Mouse (Mus musculus): ENCODE measurements around the gene Tmem189.
A peak's percentile ranks its signal among the peaks of the same experiment; 100 is the strongest.

Tmem189 gene

DNA sequence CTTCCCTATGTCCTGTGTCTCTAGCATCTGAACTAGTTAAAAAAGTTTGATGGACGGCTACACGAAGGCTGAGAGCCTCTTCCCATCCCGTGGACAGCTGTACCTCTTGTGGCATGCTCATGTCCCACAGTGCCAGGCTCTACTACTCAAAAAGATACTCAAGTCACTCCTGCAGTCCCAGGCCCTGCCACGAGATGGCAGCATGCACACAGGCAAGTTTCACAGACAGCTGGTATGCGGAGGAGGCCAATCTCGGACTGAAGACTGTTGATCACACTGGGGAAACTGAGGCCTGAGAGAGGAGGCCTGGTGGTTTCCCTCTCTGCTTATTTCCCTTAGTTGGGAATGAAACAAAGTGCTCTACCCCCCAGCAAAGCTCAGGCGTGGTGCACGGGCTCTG lies 4.5 kb downstream of the Tmem189 start:
- DNase-seq (ENCODE audit: extremely low spot score, low read depth, low spot score): peak; percentile 85

DNA sequence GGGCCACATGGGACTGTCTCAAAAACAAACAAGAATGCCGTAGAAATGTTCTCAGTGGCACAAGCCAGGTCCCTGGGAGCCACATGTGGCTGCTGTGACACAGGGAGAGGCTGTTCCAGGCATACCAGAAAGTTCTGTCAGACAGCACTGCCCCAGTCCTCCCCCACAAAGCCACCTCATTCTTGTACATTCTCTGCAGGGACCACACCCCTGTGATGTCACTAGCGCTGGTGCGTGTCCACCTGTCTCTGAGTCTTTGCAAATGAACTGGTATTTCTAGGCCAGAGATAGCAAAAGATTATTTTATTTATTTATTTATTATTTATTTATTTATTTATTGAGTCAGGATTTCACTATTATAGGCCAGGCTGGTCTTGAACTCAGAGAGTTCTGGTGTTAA lies 5.9 kb downstream of the Tmem189 start:
- DNase-seq (ENCODE audit: extremely low spot score, low read depth, low spot score): no peak

DNA sequence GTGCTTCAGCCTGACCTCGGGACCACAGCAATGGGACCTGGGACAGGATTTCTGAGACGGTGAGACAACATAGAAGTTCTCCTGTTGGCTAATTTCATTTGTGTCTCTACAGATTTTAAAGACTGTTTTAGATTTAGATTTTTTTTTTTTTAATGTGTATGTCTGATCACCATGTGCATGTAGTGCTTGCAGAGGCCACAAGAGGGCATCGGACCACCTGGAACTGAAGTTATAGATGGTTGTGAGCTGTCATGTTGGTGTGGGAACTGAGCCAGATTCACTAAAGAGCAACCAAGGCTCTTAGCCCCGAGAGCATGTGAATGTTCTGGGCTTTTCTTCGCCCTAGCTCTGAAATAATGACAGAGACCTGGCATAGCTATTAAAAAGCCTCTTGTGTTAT lies 9.0 kb downstream of the Tmem189 start:
- DNase-seq (ENCODE audit: extremely low spot score, low read depth, low spot score): no peak

DNA sequence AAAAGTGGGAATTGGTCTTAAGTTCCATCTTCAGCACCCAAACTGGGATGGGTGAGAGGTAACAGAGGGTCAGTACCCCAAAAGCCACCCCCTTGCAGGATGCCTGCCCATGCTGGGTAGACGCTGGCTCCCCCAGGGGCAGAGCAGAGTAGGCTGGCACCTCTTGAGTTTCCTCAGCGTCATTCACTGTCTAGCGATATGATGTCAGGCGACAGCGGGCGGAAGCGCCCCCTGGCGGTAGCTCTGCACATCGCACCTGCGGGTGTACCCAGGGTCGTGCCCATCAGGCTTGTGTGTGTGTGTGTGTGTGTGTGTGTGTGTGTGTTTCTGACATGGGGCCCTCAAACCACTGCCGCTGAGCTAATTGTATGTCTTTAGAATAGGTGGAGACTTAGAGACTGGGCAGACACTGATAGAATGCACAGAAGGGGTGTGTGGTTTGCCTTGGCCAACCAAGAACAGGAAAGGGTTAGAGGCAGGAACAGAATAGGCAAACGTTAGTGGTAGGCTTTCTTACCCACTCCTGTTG lies 9.7 kb downstream of the Tmem189 start:
- DNase-seq (ENCODE audit: extremely low spot score, low read depth, low spot score): no peak

DNA sequence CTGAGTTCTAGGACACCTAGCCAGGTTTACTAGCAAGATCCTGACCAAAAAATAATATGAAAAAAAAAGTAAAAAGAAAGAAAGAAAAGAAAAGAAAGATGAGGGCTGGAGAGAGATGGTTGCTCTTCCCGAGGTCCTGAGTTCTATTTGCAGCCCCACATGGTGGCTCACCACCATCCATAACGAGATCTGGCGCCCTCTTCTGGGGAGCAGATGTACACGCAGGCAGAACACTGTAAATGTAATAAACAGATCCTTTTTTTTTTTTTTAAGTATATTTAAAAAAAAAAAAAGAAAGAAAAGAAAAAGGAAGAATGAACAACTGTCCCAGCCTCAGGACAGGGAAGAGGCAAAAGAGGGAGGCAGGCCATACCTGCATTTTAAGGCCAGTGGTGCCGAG lies 11.0 kb downstream of the Tmem189 start:
- DNase-seq (ENCODE audit: extremely low spot score, low read depth, low spot score): no peak

DNA sequence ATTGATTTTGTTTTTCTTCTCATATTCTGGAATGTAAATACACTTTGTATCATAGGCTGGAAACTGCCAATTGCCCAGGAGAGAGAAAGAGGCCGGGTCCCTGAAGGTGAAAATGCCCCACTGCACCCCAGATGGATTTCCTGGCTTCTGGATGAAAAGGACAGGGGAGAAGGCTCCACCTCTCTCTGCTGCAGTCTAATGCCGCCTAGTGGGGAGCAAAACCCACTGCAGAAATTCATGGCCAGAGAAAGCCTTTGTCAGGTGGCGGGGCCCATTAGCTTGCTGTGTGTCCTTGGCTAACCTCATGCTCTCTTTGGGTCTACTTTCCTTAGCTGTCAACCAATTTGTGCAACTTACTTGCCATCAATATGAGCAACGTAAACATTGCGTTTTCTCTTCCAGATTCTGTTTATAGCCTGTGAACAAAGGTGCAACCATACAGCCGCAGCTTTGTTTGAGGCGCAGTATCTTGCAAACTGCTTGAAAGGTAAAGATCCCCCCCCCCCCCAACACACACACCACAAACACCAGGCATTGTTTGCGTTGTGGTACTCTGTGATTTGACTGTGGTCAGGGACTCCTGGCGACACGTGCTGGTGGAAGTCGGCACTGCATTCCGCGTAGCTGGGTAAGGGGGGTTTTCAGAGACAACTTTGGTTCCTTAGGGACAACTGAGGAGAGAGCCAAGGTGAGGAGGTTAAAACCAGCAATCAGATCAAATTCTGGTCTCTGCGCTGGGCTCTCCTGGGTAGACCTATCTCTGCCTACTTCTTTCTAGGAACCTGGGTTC lies 14.3 kb downstream of the Tmem189 start:
- DNase-seq (ENCODE audit: extremely low spot score, low read depth, low spot score): no peak

DNA sequence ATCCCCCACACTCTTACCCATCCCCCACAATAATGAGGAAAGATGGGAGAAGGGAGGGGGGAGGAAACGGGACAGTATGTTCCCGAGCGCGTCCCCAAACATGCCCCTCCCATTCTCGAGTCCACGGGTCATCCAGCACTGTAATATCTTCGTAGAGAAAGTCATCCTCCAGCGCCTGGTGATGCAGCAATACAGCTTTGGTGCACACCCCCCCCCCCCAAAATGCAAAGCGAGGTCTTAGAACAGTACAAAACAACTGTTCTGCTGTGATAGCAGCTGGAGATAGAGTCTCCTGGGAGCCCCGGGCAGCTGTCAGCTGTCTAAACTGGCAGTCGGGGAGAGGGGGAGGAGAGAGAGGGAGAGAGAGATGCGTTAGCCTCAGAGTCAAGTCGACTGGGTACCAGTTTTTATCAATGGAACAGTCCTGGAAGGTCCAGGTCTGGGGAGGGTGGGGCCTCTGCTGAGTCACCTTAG lies 17.4 kb downstream of the Tmem189 start:
- DNase-seq (ENCODE audit: extremely low spot score, low read depth, low spot score): no peak

DNA sequence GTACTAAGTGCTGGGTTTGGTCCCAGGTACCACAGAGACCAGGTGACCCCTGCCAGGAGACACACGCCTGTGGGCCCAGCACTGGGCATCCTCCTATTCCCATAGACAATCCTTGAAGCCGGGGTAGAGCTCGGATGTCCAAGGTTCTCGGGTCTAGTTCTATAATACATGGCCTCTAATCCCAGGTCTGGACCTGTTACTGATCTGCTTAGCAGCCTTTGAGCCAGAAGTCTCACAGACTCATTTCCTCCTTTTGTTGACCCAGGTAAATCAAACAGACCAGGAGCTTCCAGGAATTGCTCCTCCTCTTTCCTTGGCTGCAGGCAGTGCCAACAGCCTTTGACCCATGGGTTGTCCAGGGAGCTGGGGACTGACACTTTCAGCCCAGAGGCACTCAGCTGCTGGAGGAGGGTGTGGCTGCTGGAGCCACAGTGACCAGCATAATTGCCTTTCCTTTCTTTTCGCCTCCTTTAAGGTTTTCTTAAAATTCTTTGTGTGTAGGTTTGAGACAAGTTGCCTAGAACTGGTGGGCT lies 18.5 kb downstream of the Tmem189 start:
- DNase-seq (ENCODE audit: extremely low spot score, low read depth, low spot score): no peak

DNA sequence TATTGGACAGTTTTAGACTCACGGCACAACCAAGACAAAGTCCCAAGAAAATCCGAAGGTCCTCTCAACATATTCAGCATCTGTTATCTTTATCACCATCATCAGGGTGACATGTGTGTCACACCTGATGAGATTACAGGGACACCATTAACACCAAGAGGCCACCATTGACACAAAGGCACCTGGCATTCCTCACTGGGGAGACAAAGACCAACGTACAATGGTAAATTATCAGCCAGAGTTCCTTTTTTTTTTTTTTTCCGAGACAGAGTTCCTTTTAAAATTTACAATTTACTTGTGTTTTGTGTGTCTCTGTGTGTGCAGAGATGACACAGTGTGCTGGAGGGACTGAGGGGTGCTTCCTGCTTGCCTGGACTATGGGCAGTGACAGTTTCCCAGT lies 20.2 kb downstream of the Tmem189 start:
- no peak for DNase-seq (ENCODE audit: extremely low spot score, low read depth, low spot score)

DNA sequence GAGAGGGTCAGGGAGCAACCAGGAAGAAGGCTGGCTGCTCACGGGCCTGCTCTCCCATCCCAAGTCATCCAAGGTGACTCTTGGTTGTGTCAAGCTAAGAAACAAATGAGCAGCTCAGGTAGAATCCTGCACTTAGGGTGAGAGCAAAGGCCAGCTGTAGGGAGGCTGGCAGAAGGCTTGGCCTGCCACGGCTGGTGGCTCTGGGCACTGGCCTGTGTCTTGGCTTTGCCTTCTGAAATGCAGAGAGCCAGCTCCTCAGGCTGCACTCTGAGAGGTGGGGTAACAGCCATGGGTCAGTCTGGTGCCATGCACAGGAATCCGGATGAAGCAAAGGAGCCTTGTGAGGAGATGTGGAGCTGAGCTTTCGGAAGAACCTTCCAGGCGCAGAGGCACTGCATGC lies 21.2 kb downstream of the Tmem189 start:
- no peak for DNase-seq (ENCODE audit: extremely low spot score, low read depth, low spot score)

DNA sequence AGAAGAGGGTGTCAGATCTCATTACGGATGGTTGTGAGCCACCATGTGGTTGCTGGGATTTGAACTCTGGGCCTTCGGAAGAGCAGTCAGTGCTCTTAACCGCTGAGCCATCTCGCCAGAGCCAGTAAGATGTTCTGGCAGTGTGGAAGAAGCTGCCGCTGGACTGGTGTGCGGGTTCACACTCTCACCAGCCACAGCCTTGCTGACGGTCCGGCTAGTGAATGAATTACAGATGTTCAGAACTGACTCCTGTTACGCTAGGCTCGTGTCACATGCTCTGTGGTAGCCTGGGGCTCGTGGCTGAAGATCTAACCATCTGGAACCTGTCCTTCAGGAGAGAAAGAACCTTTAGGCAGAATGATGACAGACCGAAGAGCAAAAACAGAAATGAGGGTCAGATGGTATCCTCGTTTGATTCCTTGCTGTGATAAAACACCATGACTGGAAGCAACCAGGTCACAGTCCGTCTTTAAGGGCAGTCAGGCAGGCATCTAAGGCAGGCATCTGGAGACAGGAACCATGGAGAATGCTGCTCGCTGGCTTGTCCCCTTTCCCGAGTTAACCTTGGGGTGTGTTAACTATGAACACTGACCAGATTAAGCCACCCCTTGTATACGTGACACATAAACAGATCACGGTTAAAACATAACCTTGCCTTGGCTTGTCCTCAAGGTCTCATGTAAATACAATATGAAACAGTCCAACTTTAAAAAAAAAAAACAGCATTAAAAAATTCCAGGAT lies 23.5 kb downstream of the Tmem189 start:
- DNase-seq (ENCODE audit: extremely low spot score, low read depth, low spot score): no peak

DNA sequence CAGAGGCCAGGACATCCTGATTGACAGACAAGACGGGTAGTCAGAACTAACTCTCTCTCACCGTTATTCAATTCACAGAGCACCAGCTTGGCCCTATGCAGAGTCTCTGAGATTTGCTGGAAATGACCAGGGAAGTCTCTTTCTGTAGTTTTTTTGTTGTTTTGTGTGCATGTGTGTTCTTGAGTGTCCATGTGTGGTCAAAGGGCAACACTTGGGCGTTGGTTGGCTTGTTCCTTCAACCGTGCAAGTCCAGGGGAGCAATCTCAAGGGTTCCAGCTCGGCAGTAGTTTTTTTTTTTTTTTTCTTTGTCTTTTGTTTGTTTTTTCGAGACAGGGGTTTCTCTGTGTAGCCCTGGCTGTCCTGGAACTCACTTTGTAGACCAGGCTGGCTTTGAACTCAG lies 26.9 kb downstream of the Tmem189 start:
- DNase-seq (ENCODE audit: extremely low spot score, low read depth, low spot score): no peak

DNA sequence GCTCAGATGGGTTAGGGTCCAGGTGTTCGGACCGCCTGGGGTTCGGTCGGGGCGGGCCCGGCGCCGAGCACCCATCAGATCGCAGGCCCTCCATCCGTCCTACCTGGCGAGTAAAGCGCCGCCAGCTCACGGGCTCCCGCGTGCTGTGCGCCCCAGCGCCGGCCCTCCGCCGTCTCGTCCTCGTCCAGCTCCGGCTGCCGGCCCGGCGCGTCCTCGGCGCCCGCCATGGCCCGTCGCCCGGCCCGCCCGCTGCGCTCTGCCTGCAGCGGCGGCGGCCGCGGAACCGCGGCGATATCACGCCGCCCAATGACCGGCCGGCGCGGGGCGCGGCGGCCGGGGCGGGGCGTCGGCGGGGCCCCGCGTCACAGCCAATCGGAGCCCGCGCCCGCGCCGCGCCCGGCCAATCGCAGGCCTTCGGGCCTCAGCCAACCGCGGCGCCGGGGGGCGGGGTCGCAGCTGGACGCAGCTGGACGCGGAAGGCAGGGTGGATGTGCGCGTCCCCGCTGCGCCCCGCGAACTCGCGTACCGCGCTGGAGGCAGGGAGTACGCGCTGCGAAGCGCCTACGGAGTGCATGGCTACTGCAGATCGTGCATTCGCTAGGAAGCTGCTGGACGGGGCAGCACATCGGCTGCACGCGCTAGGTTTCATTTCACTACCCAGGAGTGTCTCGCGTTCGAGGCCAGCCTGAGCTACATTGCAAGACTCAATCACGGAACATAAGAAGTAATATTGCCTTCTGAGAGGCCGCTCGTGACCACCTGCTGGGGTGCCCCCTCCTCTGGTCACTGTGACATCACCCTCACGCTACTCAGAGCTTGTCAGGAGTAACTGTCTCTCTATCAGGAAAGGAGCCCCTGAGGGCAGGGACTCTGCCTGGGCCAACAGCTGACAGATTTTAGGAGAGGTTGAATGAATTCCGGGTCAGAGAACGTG lies 28.1 kb downstream of the Tmem189 start, which contains the start of gene Gm20431:
Gm20431 (minus strand) TSS at position 227 of the 934 bp plus-strand sequence.
- peak; percentile 49 for DNase-seq (ENCODE audit: extremely low spot score, low read depth, low spot score)

DNA sequence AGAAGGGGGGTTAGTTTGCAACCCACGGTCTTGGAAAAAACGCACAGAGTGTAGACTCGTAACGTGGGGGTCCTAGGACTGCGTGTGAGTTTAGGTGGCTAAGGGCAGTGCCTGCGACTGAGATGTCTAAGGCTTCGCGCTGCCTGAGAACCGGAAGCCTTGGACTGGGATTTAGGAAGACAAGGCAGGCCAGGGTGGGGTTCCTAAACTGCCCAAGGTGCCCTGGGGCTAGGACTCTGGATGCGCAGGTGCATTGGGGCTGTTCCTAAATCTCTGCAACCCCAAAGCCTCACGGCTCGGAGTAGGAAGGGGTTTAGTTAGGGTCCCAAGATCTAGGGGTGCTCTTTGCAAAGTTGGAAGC lies 29.0 kb downstream of the Tmem189 start:
- DNase-seq (ENCODE audit: extremely low spot score, low read depth, low spot score): no peak

DNA sequence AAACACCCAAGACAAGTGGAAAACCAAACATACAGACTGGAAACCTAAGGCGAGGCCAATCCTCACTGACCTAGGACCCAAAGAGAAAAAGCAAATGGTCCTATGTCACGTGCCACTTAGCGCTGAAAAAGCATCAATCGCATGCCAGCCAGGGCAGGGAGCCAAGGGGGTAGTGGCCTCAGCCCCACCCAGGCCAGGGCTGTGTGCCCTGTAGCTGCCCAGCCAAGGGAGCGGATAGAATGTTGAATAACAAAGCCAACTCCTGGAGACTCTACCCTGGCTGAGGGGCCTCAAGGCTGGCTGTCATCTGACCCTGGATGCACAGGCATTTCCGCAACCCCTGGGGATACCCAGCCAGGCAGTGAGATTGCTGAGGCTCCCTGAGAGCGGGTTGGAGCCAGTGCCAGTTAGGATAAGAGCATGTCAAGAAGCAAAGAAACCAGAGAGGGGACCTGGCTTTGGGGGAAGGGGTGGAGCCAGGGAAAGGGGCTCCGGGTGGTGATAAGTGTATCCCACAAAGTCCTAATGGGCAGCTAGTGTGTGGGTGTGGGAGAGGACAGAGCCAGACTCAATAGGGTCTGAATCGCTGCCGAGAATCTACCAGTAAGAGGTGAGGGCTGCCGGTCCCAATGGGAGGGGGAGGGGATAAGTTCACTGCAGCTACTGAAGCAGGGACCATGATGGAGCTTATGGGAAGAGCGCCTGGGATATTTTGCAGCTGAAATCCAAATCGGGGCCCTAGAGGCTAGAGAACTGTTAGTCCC lies 29.6 kb downstream of the Tmem189 start:
- no peak for DNase-seq (ENCODE audit: extremely low spot score, low read depth, low spot score)

DNA sequence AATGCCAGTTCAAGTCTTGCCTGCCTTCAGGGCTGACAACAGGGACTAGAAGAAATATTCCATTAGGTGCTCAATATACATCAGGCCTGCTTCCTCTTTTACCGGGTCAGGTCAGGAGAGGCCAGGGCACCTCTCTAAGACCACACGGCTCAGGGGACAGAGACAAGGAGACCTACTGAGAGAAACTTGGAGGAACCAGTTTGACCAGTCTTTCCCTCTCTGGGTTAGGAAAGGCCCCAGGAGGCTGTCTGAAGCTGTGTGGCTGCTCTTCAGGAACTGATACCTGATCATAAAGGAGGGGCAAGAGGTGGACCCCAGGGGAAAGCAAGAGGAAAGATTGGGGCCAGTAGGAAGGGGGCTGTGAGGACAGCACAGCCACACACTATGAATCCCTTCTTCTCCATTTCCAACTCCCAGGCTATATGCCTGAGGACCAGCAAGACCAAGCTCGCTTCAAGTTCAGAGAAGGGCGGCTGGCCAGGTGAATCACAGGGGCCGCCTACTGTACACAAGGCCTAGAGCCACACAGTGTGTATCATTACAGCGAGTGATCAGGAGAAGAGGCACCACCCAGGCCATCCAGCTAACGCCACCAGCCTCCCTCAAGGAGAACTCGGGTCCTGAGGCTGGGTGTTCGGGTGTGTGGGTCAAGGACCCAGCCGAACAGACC lies 30.3 kb downstream of the Tmem189 start:
- no peak for DNase-seq (ENCODE audit: extremely low spot score, low read depth, low spot score)

DNA sequence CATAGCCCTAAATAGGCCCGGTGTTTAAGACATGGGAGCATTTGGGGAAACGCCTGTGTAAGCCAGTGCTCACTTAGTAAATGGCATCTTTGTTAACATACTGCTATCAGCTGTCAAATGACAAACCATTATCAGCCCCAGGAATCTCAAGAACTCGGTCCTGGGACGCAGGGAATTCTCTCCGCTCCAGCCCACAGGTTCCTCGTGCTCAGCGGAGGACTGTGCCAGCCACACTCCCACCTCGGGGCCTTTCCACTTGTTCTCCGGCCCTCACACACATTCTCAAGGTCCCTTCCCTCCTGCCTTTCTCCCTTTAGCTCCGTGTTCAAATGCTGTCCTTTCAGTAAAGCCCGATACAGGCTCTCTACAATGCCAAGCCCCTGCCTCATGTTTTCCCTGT lies 30.9 kb downstream of the Tmem189 start:
- DNase-seq (ENCODE audit: extremely low spot score, low read depth, low spot score): no peak

DNA sequence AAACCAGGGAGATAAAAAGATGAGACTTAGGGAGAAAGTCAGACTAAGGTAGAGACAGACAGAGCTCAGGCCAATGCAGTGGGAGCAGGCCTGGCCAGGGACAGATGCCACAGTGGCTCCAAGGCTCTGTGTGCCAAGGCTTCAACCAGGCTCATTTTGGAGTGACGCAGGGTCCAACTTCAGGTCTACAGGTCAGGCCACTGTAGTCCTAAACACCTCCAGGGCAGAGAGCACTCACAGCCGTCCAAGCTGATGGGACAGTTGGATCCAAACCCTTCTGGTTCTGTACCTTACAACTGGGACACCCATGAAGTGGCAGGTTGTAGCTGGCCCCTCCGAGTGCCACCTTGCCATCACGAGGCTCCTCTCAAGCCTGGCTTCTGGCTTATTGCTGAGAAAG lies 31.6 kb downstream of the Tmem189 start:
- no peak for DNase-seq (ENCODE audit: extremely low spot score, low read depth, low spot score)

DNA sequence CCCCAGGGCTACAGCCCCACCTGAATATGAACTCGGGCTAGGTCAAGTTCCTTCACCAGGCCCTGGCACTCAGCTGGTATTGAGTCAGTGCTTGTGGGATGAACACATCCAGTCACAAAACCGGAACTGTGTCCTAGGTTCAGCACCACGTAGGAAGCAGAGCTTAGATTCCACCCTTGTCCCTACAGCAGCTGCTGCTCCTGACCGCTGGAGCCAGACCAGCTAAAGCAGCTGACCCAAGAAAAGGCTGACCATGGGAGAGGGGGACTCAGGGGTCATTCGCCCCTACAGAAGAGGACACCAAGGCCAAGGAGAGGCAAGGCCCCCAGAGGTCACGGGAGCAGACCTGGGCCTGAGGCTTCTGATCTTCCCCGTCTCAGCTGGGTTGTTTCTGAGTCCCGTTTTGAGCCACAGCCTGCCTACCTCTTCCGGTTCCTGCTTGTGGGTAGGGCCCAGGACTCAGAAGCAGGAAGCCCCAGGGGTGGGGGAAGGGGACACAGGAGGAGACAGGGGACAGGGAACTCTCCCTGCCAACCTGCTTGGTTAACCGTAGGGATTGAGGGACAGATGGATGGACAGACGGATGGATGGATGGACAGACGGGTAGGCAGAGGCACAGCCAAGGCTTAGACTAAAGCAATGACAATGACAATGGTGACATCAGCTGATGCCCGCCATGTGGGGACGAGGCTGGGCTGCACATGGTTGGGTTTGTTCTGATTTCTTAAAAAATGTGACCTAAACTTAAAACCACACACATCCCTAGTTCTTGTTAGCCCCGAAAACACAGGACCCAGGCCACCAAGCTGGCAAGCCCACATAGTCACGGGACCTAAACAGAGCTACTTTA lies 32.8 kb downstream of the Tmem189 start:
- DNase-seq (ENCODE audit: extremely low spot score, low read depth, low spot score): no peak

All from hindlimb bud, embryonic 11.5 days (tissue).